Mouse (Mus musculus): ENCODE results near the gene Hspb2. TPM values are rescaled to one million over a fixed set of nuclear protein-coding genes. Genes with fewer than 3 reads are reported as not detected.

Hspb2 gene
- polyA plus RNA-seq, 1 experiment from 2014 or later: not detected

DNA sequence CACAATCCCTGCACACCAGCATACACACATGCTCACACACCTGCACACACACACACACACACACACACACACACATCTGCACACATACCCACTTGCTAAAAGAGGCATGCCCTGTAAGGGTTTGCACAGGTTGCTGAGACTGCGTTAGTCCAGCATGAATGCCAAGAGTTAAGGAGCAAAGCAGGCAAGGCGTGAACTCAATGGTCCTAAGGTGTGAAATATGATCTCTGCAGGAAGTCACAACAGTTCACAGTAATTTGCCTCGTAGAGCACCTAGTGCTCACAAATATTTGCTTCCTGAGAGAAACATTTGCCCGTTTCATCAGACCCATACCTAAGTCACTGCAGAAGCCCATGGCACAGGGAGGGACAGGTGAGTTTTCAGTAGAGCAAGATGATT is 38.0 kb downstream of the Hspb2 start:
- H3K27ac ChIP-seq: no peak overlapping the region
- no peak overlapping the region for H3K4me3 ChIP-seq (ENCODE audit: inconsistent target)
- H3K79me2 ChIP-seq (ENCODE audit: inconsistent target): no peaks in the 10 kb centered on the region
- no peaks in the 10 kb centered on the region for H3K36me3 ChIP-seq (ENCODE audit: inconsistent target)
- WGBS (ENCODE audit: missing documents): 26% methylated on average over 4 of the region's 4 CpGs

DNA sequence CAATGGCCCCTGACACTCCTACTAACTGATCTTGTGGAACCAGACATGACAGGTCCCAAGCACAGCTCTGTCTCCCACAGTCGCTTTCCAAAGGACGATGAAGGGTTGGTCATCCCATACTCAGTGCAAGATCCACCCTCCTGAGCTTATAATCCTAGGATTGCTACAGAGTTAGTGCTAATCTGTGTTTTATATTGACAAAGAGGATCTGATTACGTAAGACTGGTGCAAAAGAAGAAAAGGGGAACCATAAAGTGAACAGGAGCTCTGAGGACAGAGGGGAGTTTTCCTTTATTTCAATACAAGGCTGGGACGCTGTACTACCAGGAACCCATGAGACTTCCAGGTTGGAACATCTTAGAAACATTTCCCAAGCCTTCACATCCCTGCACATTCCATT is 40.8 kb downstream of the Hspb2 start:
- Histone ChIP-seq H3K79me2 (ENCODE audit: inconsistent target) (no peaks in the 10 kb centered on the region), H3K36me3 (ENCODE audit: inconsistent target) (no peaks in the 10 kb centered on the region), H3K4me3 (ENCODE audit: inconsistent target) (no peak overlapping the region), H3K27ac (no peak overlapping the region)
- WGBS (ENCODE audit: missing documents): 38% methylated on average over 4 of the region's 4 CpGs

DNA sequence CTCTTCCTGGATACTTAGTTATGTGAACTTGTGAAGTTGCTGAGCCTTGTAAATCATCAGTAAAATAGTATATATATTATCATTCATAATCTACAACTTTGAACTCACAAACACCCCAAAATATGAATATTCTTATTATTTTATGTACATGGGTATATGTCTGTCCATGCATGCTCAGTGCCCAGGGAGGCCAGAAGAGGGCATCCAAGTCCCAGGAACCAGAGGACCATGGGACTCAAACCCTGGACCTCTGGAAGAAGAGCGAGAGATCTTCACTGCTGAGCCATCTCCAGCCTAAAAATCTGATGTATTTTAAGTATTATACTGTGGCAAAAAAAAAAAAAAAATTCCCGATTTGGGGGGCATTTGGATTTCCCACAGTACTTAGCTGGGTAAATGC is 43.0 kb downstream of the Hspb2 start:
- Histone ChIP-seq H3K4me3 (ENCODE audit: inconsistent target) (no peak overlapping the region), H3K27ac (no peak overlapping the region), H3K36me3 (ENCODE audit: inconsistent target) (no peaks in the 10 kb centered on the region), H3K79me2 (ENCODE audit: inconsistent target) (no peaks in the 10 kb centered on the region)
- WGBS (ENCODE audit: missing documents): 44% methylated on average over 1 of the region's 2 CpGs

DNA sequence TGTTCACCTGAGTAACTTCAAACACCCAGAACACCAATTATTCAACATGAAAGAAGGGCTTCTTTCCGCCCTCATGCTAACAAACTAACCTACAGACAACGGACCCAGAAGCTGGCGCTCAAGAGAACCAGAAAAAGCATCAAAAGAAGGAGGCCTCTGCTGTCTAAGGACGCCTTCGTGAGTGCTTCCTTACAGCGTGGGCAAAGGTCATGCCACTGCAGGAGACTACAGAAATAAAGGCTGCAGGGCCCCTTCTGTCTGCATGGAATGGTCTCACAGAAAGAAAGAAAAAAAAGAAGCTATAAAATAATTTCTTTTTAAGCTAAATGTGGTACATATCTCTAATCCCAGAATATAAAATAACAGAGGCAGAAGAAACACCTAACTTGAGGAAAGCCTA is 47.2 kb downstream of the Hspb2 start:
- WGBS (ENCODE audit: missing documents): 94% methylated on average over 6 of the region's 6 CpGs
- Histone ChIP-seq H3K79me2 (ENCODE audit: inconsistent target) (no peaks in the 10 kb centered on the region), H3K36me3 (ENCODE audit: inconsistent target) (no peaks in the 10 kb centered on the region), H3K27ac (no peak overlapping the region), H3K4me3 (ENCODE audit: inconsistent target) (no peak overlapping the region)

Other genes starting within 250 kb of the Hspb2 start
- gene Pts, start 223.6 kb downstream of the Hspb2 start, polyA plus RNA-seq (2018): 36.6 to 64.4 TPM (median 48.4 TPM) in 3 replicates
- gene Il18, start 197.5 kb downstream of the Hspb2 start, polyA plus RNA-seq (2018): 44.2 to 59.1 TPM (median 54.5 TPM) in 3 replicates
- 2.7 to 3.6 TPM (median 2.9 TPM) in 3 replicates for gene Bco2, start 197.2 kb downstream of the Hspb2 start, polyA plus RNA-seq (2018)
- gene Tex12, start 191.0 kb downstream of the Hspb2 start, polyA plus RNA-seq (2018): not detected in 3 replicates
- gene Sdhd, start 148.5 kb downstream of the Hspb2 start, polyA plus RNA-seq (2018): 84.1 to 152 TPM (median 148 TPM) in 3 replicates
- gene Timm8b, start 148.4 kb downstream of the Hspb2 start, polyA plus RNA-seq (2018): 108 to 125 TPM (median 123 TPM) in 3 replicates
- 0.34 to 1.1 TPM (median 0.45 TPM) in 3 replicates for gene Pih1d2, start 135.0 kb downstream of the Hspb2 start, polyA plus RNA-seq (2018)
- gene Nkapd1, start 134.9 kb downstream of the Hspb2 start, polyA plus RNA-seq (2018): 17.0 to 40.6 TPM (median 19.3 TPM) in 3 replicates
- 17.0 to 33.3 TPM (median 24.8 TPM) in 3 replicates for gene Dlat, start 92.6 kb downstream of the Hspb2 start, polyA plus RNA-seq (2018)
- gene Dixdc1, start 12.8 kb downstream of the Hspb2 start, polyA plus RNA-seq (2018): 0.03 TPM in 1 of 3 replicates, not detected in the others
- not detected in 3 replicates for gene 2310030G06Rik, start 5.8 kb downstream of the Hspb2 start, polyA plus RNA-seq (2018)
- 0.48 to 0.95 TPM (median 0.95 TPM) in 3 replicates for gene Cryab, start 1.0 kb downstream of the Hspb2 start, polyA plus RNA-seq (2018)
- 2.4 to 5.8 TPM (median 2.7 TPM) in 3 replicates for gene Fdxacb1, start 15.9 kb upstream of the Hspb2 start, polyA plus RNA-seq (2018)
- 15.2 to 18.8 TPM (median 15.5 TPM) in 3 replicates for gene Alg9, start 22.7 kb upstream of the Hspb2 start, polyA plus RNA-seq (2018)
- 11.0 to 58.1 TPM (median 28.0 TPM) in 3 replicates for gene 1110032A03Rik, start 23.2 kb upstream of the Hspb2 start, polyA plus RNA-seq (2018)
- gene Ppp2r1b, start 92.9 kb upstream of the Hspb2 start, polyA plus RNA-seq (2018): 14.4 to 23.7 TPM (median 14.9 TPM) in 3 replicates

Data from macrophage (primary cell).